Mouse (Mus musculus): ENCODE measurements around the gene D630036H23Rik. TPM values are rescaled to one million over a fixed set of nuclear protein-coding genes. Genes with fewer than 3 reads are reported as not detected.
"Not testable (repeated sequence)": the region's sequence is repeated elsewhere in the genome, so short reads cannot be mapped to it uniquely, and the experiment has no call there.

D630036H23Rik gene
- polyA plus RNA-seq (2015; fragmentation: Nextera tagmentation; extraction: Ambion mirVana): 1.7 and 2.1 TPM in 2 replicates

GRCm38 (mm10) chr12:36381441-36382340 lies at the start of gene D630036H23Rik, which contains the start of gene Ispd:
TSS of gene D630036H23Rik (minus strand) at chr12:36382181.
TSS of gene Ispd (plus strand) at chr12:36381450.
- Histone ChIP-seq H3K27ac (peak within 1 kb of the TSS; percentile 96), H3K9me3 (no peaks in the 10 kb centered on the region), H3K36me3 (no peaks in the 10 kb centered on the region), H3K4me3 (replicated peaks) (peak within 1 kb of the TSS; percentile 56), H3K4me1 (replicated peaks) (peaks cover 14% of the 10 kb centered on the region), H3K9ac (replicated peaks) (peak within 1 kb of the TSS; percentile 92), H3K27me3 (no peaks in the 10 kb centered on the region), H3K4me2 (replicated peaks) (peak within 1 kb of the TSS; percentile 62)
- peak; percentile 97 for ATAC-seq
- under 1% methylated on average over 64 of the region's 64 CpGs for WGBS

DNA sequence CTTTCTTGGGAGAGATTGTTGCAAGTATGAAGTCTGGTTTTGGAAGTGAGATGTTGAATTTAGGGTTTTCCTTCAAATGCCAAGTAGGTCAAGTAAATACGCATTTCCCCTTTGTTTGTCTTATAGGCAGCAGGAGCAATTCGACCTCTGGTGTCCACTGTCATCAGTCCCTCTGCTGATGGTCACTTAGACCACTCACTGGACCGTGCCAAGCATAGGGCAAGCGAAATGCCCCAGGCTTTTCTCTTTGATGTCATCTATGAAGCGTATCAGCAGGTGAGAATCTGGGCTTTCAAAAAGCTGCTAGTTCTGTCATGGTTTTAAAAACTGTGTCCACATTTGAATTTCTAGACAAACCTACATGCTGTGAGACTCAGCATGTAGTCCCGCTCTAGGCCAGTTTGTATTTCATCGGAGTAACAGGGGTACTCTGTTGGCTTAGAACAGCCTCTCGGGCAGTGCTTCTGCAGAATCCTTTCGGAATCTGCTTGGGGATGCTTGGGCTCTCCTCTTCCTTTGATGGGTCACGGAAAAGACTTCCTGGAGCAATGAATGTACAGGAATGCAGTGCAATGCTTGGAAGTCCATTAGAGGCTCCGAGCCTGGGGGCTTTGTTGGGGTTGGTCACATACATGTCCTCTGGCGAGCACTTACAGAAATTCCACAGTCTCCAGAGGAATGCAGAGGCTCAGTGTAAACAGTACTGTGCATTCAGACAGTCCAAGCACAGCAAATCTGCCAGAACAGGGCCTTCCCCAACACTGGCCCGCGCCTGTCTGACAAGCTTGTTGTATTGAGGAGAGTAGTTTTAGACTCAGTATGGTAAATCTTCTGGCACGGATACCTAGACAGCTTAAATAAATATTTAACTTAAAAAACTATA lies 44.4 kb upstream of the D630036H23Rik start:
- H3K9ac ChIP-seq (replicated peaks): no peak overlapping the region
- no peak overlapping the region for H3K27ac ChIP-seq
- ATAC-seq: no peak
- no peaks in the 10 kb centered on the region for H3K4me1 ChIP-seq (replicated peaks)
- H3K27me3 ChIP-seq: no peaks in the 10 kb centered on the region
- H3K4me3 ChIP-seq (replicated peaks): no peak overlapping the region
- H3K36me3 ChIP-seq: no peaks in the 10 kb centered on the region
- H3K4me2 ChIP-seq (replicated peaks): no peak overlapping the region
- no peaks in the 10 kb centered on the region for H3K9me3 ChIP-seq
- WGBS: 71% methylated on average over 15 of the region's 15 CpGs

GRCm38 (mm10) chr12:36425258-36425657 lies 43.3 kb upstream of the D630036H23Rik start:
- WGBS: 85% methylated on average over 7 of the region's 7 CpGs
- H3K4me3 ChIP-seq (replicated peaks): no peak overlapping the region
- no peaks in the 10 kb centered on the region for H3K27me3 ChIP-seq
- no peaks in the 10 kb centered on the region for H3K36me3 ChIP-seq
- no peak overlapping the region for H3K27ac ChIP-seq
- H3K9ac ChIP-seq (replicated peaks): no peak overlapping the region
- no peak for ATAC-seq
- H3K9me3 ChIP-seq: no peaks in the 10 kb centered on the region
- H3K4me2 ChIP-seq (replicated peaks): no peak overlapping the region
- no peaks in the 10 kb centered on the region for H3K4me1 ChIP-seq (replicated peaks)

DNA sequence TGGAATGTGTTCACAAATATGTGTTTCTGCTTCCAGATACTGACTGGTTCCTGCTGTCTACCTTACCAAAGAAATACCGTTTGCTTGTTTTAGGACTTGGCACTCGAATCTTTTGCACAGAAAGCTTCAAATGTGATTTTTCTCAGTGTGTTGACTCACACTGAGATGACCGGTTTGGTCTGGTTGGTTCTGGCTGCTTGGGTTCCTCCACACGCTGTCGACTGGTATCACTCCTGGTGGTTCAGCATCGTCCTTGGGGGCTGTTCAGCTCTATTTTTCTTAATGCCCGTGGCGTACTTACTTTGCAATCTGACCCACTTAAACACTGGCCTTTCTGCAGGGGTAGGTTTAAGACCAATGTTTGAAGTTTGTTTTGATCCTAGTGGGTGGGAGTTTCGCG lies 41.7 kb upstream of the D630036H23Rik start:
- Histone ChIP-seq H3K9ac (replicated peaks) (no peak overlapping the region), H3K4me2 (replicated peaks) (no peak overlapping the region), H3K9me3 (no peaks in the 10 kb centered on the region), H3K4me1 (replicated peaks) (no peaks in the 10 kb centered on the region), H3K27ac (no peak overlapping the region), H3K36me3 (no peaks in the 10 kb centered on the region), H3K4me3 (replicated peaks) (no peak overlapping the region), H3K27me3 (no peaks in the 10 kb centered on the region)
- no peak for ATAC-seq
- 77% methylated on average over 10 of the region's 10 CpGs for WGBS

- H3K4me1 ChIP-seq (replicated peaks): no peaks in the 10 kb centered on the region
- no peak overlapping the region for H3K4me2 ChIP-seq (replicated peaks)
- H3K9ac ChIP-seq (replicated peaks): no peak overlapping the region
- WGBS: 88% methylated on average over 2 of the region's 2 CpGs
- H3K27ac ChIP-seq: no peak overlapping the region
- 0 out of 2 replicates have a peak, but pooled peaks cover 3% of the 10 kb centered on the region for H3K9me3 ChIP-seq
- 0 out of 2 replicates have a peak, but pooled peaks cover 10% of the 10 kb centered on the region for H3K36me3 ChIP-seq
- no peak for ATAC-seq
- H3K27me3 ChIP-seq: no peaks in the 10 kb centered on the region
- H3K4me3 ChIP-seq (replicated peaks): no peak overlapping the region
Observed at GRCm38 (mm10) chr12:36395115-36395514, 13.1 kb upstream of the D630036H23Rik start.

- no peak overlapping the region for H3K27ac ChIP-seq
- no peak for ATAC-seq
- no peak overlapping the region for H3K4me2 ChIP-seq (replicated peaks)
- H3K27me3 ChIP-seq: no peaks in the 10 kb centered on the region
- H3K4me1 ChIP-seq (replicated peaks): peaks cover 5% of the 10 kb centered on the region
- 0 out of 2 replicates have a peak, but pooled peaks cover 3% of the 10 kb centered on the region for H3K9me3 ChIP-seq
- H3K4me3 ChIP-seq (replicated peaks): no peak overlapping the region
- WGBS: 90% methylated on average over 4 of the region's 4 CpGs
- H3K9ac ChIP-seq (replicated peaks): no peak overlapping the region
- 0 out of 2 replicates have a peak, but pooled peaks cover 4% of the 10 kb centered on the region for H3K36me3 ChIP-seq
Observed at GRCm38 (mm10) chr12:36386991-36387390, 5.0 kb upstream of the D630036H23Rik start.

- H3K4me3 ChIP-seq (replicated peaks): no peak overlapping the region
- peaks cover 14% of the 10 kb centered on the region for H3K4me1 ChIP-seq (replicated peaks)
- no peaks in the 10 kb centered on the region for H3K36me3 ChIP-seq
- H3K9me3 ChIP-seq: no peaks in the 10 kb centered on the region
- ATAC-seq: no peak
- H3K9ac ChIP-seq (replicated peaks): no peak overlapping the region
- H3K4me2 ChIP-seq (replicated peaks): no peak overlapping the region
- H3K27ac ChIP-seq: no peak overlapping the region
- 67% methylated on average over 6 of the region's 6 CpGs for WGBS
- no peaks in the 10 kb centered on the region for H3K27me3 ChIP-seq
Observed at GRCm38 (mm10) chr12:36385386-36385785, 3.4 kb upstream of the D630036H23Rik start.

- 71% methylated on average over 5 of the region's 5 CpGs for WGBS
- peak overlapping the region; percentile 62 for H3K4me2 ChIP-seq (replicated peaks)
- H3K9ac ChIP-seq (replicated peaks): no peak overlapping the region
- ATAC-seq: no peak
- no peaks in the 10 kb centered on the region for H3K27me3 ChIP-seq
- H3K9me3 ChIP-seq: no peaks in the 10 kb centered on the region
- no peak overlapping the region for H3K27ac ChIP-seq
- H3K36me3 ChIP-seq: no peaks in the 10 kb centered on the region
- peaks cover 14% of the 10 kb centered on the region for H3K4me1 ChIP-seq (replicated peaks)
- peak overlapping the region; percentile 56; the same call in 1 of the 2 replicates for H3K4me3 ChIP-seq (replicated peaks)
Observed at GRCm38 (mm10) chr12:36380806-36381205, 1.2 kb downstream of the D630036H23Rik start.

- H3K4me1 ChIP-seq (replicated peaks): peaks cover 14% of the 10 kb centered on the region
- H3K4me2 ChIP-seq (replicated peaks): no peak overlapping the region
- H3K36me3 ChIP-seq: no peaks in the 10 kb centered on the region
- ATAC-seq: no peak
- H3K9me3 ChIP-seq: no peaks in the 10 kb centered on the region
- H3K27me3 ChIP-seq: no peaks in the 10 kb centered on the region
- H3K4me3 ChIP-seq (replicated peaks): no peak overlapping the region
- WGBS: 31% methylated on average over 3 of the region's 3 CpGs
- H3K9ac ChIP-seq (replicated peaks): no peak overlapping the region
- no peak overlapping the region for H3K27ac ChIP-seq
Observed at GRCm38 (mm10) chr12:36380254-36380653, 1.7 kb downstream of the D630036H23Rik start.

DNA sequence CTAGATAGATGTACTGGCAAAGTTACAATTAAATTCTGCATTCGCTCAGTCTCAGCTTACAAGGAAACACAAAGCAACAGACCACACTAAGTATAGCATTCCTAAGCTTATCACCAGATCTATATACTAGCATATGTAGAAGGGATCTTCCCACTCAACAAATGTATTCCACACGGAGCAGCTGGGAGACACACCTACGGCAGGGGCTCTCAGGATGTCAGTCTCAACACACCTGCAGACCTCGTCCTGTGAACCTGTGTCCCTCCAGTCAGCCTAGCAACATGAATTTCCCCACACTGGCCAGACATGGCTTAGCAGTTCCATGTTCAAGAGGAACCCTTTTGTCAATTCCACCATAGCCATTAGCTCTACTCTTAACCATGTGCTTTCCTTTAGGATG lies 5.6 kb downstream of the D630036H23Rik start:
- ATAC-seq; H3K9ac ChIP-seq (replicated peaks); H3K27ac ChIP-seq; H3K4me2 ChIP-seq (replicated peaks); H3K4me1 ChIP-seq (replicated peaks); H3K9me3 ChIP-seq; H3K36me3 ChIP-seq; H3K4me3 ChIP-seq (replicated peaks); H3K27me3 ChIP-seq: not testable (repeated sequence)
- WGBS: 87% methylated on average over 3 of the region's 4 CpGs

- Histone ChIP-seq H3K27me3 (no peaks in the 10 kb centered on the region), H3K9me3 (no peaks in the 10 kb centered on the region), H3K9ac (replicated peaks) (no peak overlapping the region), H3K27ac (no peak overlapping the region), H3K4me1 (replicated peaks) (no peaks in the 10 kb centered on the region), H3K4me3 (replicated peaks) (no peak overlapping the region), H3K4me2 (replicated peaks) (no peak overlapping the region), H3K36me3 (no peaks in the 10 kb centered on the region)
- 58% methylated on average over 4 of the region's 4 CpGs for WGBS
- ATAC-seq: 0 out of 2 replicates have a peak, but pooled peaks have one; percentile 58
Observed at GRCm38 (mm10) chr12:36373237-36373998, 8.6 kb downstream of the D630036H23Rik start.
